Mouse (Mus musculus) hindlimb bud, embryonic 11.5 days (tissue): ENCODE measurements around the gene Mnt.
A peak's percentile ranks its signal among the peaks of the same experiment; 100 is the strongest.

ENCODE experiments used
- DNase-seq: peaks from one replicate; pipeline ENCODE4 v3.0.0-alpha.2; 2012; ENCODE audit warnings: low read depth, low spot score; ENCODE audit errors: extremely low spot score

Mnt gene

GRCm38 (mm10) chr11:74845784-74846183, 15.1 kb downstream of the Mnt start:
- DNase-seq = no peak

DNA sequence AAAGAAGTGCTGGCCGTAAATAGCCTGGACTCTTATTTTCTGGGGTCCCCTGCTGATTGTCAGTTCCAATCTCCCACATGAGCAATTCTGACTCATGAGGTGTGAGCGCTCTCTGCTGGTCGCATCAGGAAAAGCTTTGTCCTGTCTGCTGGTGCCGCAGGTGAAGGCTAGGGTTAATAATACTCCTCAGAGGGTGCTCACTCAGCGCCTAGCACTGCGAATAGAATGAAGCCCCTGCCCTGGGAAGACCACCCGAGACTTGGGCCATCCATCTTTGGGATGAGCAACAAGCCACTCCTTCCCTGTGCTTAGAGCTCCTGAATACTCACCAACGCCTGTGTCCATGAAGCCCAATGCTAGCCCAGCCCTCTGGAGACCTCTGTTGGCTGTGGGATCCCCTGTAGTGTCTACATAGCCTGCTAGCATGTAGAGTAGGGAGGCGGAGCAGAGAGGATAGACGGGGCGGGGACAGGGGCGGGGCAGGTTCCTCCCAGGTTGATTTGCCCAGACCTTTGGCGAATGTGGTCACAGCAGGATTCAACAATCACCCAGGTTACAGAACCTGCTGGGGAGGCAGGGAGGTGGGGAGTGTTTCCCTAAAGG, 17.3 kb downstream of the Mnt start:
- no peak for DNase-seq

- DNase-seq = no peak
Observed at GRCm38 (mm10) chr11:74850998-74851661, 20.4 kb downstream of the Mnt start.

- no peak for DNase-seq
Observed at GRCm38 (mm10) chr11:74857756-74858155, 27.0 kb downstream of the Mnt start.

DNA sequence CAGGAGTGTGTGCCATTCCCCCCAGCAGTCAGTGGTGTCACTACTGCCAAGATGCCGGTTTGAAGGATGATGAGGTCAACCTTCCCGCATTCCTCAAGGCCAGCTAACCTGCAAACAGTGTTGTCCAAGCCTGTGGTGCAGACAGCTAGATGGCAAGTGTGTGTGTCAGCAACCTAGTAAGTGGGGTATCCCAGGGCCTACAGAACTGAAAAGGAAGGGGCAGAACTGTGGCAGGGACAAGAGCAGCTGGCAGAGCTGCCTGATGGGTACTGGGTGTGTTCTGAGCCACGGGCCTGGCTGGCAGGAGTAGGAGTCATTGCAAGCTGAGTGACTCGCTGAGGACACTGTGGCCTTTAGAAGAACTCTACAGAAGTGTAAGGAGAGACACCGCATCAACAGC, 31.4 kb downstream of the Mnt start:
- no peak for DNase-seq

DNA sequence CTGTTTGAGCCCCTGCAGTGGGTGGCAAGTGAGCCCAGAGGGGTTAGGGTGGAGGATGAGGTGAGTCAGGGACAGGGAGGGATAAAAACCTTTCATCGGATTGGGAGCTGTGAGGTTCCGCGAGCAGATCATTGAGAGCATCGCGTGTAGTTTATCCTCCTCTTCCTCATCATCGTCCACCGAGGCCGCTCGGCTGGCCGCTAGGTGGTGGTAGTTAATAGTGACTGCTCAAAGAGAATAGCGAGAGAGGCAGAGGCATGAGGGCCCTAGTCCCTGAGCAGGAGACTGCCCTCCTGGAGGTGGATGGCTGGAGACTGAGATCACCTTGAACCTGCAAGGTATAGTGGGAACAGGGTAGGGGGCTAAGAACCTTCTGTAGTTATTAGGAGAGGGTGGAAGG, 32.8 kb downstream of the Mnt start:
- DNase-seq = no peak

DNA sequence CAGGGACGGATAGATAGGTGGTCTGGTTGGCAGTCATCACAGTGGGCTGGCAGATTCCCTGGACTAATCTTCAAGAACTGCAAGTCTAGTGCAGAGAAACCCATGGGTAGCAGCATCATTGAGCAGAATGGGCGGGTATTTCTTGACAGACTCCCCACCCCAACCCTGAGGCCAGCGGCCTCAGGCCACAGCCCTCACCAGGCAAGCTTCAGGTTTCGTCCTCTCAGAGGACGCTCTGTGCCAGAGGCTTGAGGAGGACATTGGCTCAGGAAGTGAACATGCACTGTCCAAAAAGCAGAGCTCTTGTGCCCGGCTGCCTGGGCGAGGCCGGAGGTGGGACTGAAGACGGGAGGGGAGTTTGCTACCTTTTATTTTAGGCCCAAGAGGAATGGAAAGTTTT, 33.7 kb downstream of the Mnt start:
- no peak for DNase-seq

- no peak for DNase-seq
Observed at GRCm38 (mm10) chr11:74865252-74865651, 34.5 kb downstream of the Mnt start.

DNA sequence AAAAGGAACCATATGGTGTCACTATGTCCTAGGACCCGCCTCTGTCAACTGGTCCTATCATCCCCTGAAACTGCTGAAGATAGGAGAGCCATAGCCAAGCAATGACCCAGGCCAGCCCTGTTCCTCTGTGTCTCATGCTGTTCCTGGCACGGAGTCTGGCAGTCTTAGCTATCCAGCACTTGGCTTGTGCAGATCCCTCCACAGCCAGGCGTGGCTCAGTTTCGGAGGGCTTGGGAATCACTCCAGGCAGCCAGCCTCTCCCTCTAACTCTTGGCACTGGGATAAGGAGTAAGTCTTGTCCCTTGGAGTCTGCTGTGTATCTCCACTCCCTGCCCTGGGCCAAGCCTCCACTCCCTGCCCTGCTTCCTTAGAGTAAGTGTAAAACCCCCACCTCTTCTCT, 35.9 kb downstream of the Mnt start:
- DNase-seq = no peak

- DNase-seq = no peak
Observed at GRCm38 (mm10) chr11:74867181-74867580, 36.5 kb downstream of the Mnt start.

DNA sequence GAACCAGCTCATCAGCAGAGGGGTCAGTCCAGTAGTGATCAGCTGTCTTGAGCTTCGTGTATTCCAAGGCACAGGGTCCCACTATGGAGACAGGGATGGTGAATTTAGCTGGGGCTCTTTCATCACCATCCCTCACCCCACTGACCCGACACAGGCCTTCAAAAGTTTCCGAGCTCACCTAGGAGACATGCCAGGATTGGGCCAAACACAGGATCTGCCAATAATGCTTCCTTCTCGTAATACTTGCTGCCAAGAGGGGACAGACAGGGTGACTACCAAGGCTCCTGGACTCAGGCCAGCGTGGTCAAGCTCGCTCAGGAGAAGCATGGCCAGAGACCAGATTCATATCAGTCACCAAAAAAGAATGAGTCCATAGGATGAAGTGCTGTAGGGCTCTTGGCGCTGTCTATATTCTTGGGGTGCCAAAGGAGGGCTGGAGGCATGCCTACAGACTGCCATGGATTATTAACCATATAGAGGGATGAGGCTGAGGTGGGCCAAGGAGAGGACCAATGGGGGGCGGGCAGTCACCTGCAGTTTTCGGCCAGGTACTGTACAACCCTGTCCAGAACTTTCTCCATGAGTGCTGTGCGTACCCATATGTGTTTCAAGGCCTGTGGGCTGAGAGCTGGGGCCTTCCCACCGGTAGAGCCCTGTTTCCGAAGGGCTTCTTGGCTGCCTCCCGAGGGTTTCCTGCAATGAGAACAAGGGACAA, 37.5 kb downstream of the Mnt start:
- DNase-seq = no peak

GRCm38 (mm10) chr11:74869603-74870002, 38.9 kb downstream of the Mnt start:
- DNase-seq = no peak

DNA sequence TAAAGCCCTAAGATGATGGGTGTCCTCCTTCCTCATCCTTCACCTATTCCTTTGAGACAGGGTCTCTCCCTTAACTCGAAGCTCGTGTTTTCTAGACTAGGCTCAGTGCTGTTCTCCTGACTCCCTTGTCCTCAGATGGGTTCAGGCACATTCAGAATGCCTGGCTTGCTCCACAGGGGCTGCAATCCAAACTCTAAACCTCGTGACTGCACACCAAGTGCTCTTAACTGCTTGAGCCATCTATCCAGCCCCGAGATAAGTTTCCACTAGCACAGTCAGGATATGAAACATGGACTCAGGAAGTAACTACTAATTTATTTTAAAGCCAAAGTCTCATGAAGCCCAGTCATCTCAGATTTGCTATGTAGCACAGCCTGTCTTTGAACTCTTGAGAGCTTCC, 39.8 kb downstream of the Mnt start:
- DNase-seq = no peak

DNA sequence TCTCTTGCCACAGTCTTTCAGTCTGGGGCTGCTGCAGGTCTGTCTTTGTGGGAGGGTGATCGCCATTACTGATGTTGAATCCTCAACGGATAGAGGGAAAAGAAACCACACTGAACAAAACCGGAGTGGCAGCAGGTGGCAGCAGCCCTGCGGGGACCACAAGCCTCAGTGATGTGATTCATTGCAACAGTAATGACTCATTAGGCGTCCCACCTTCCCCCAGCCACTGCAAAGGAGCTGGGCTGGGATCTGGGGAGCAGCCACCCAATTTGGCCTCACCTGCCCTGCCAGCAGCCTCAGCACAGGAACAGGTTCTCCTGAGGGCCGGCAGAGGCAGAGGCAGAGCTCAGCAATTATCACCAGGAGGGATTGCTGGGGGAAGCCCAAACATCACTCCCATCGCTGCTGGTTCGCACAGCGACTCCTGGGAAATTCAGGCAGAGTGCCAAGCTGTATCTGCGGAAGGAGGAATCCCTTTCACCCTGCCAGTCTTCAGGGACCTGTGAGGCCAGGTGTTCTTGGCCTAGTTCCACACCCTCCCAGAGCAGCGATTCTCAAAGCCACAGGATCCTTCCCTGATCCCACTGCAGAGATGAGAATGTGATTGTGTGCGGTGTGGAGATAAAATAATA, 40.4 kb downstream of the Mnt start:
- DNase-seq = no peak

GRCm38 (mm10) chr11:74874630-74875029, 43.9 kb downstream of the Mnt start:
- DNase-seq = no peak

DNA sequence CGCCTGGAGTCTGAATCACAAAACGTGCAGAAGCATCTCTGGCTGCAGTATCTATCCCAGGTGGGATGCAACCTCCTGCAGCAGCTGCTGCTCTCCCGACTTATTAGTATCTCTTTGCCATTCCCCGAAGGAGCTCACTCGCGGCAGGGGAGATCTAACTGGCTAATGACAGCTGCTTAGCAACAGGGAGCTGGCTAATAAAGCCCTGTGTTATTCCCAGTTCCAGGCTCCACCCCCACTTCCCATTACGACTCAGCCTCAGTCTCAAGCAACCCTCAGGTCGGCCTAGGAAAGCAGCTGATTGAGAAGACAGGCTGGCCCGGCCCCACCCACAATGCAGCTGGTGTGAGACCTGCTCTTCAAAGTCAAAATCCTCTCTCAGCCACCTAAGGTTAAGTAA, 46.1 kb downstream of the Mnt start:
- DNase-seq = peak; percentile 28

- DNase-seq = no peak
Observed at GRCm38 (mm10) chr11:74880999-74881398, 50.3 kb downstream of the Mnt start.

GRCm38 (mm10) chr11:74881979-74882378, 51.3 kb downstream of the Mnt start:
- DNase-seq = no peak

- no peak for DNase-seq
Observed at GRCm38 (mm10) chr11:74883098-74883497, 52.4 kb downstream of the Mnt start.

- no peak for DNase-seq
Observed at GRCm38 (mm10) chr11:74894619-74895018, 63.9 kb downstream of the Mnt start.
